Mouse (Mus musculus): ENCODE data around the gene Slc17a7. TPM values are rescaled to one million over a fixed set of nuclear protein-coding genes. Genes with fewer than 3 reads are reported as not detected.

The Slc17a7 gene
- polyA plus RNA-seq, 1 experiment = 3.6 TPM

DNA sequence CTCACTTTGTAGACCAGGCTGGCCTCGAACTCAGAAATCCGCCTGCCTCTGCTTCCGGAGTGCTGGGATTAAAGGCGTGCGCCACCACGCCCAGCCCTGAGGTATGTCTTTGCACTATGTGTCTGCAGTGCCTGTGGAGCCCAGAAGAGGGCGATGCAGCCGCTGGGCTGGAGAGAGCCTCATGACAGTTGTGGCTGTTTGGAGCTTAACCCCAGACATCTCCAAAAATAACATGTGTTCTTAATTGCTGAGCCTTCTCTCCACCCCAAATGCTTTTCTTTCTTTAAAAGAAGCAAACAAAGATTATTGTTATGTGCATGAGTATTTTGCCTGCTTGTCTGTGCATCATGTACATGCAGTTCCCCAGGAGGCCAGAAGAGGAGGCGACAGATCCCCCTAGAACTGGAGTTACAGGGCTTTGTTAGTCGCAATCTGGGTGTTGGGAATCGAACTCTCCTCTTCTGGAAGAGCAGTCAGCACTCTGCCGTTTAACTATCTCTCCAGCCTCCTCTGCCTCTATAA, 8.7 kb upstream of the Slc17a7 start:
- H3K4me2 ChIP-seq (ENCODE audit: low read depth) = peak overlapping the region; percentile 64
- H3K4me3 ChIP-seq = peak overlapping the region; percentile 86
- H3K79me2 ChIP-seq (ENCODE audit: control insufficient read depth, insufficient read depth) = peaks cover 3% of the 10 kb centered on the region
- TF ChIP-seq E2F4 (IDR thresholded peaks at IDR 0.05; ENCODE audit: insufficient read depth) (no peak), MAX (IDR thresholded peaks at IDR 0.05; ENCODE audit: low read depth) (no peak), POLR2A (IDR thresholded peaks at IDR 0.05; ENCODE audit: insufficient read length, low read depth) (no peak), REST (IDR thresholded peaks at IDR 0.05; ENCODE audit: insufficient read depth, insufficient read length) (no peak), MYOG (IDR thresholded peaks at IDR 0.05; ENCODE audit: control insufficient read depth in 1 of 3, insufficient read depth in 1 of 3, insufficient read length in 2 of 3, low read depth in 2 of 3) (no peak), CEBPB (IDR thresholded peaks at IDR 0.05; ENCODE audit: insufficient read depth, poor library complexity, severe bottlenecking) (no peak), TCF12 (IDR thresholded peaks at IDR 0.05; ENCODE audit: insufficient read depth, poor library complexity, severe bottlenecking) (no peak), MYOD1 (IDR thresholded peaks at IDR 0.05; ENCODE audit: control insufficient read depth in 1 of 3, insufficient read length in 2 of 3, low read depth in 2 of 3) (no peak), USF1 (IDR thresholded peaks at IDR 0.05; ENCODE audit: low read depth) (no peak), SRF (IDR thresholded peaks at IDR 0.05; ENCODE audit: control insufficient read depth, insufficient read length, low read depth) (no peak), TCF3 (IDR thresholded peaks at IDR 0.05; ENCODE audit: insufficient read length, low read depth) (no peak), POLR2AphosphoS2 (IDR thresholded peaks at IDR 0.05; ENCODE audit: insufficient read length, low read depth) (no peak)
- H3K27me3 ChIP-seq (ENCODE audit: control insufficient read depth, insufficient read depth, insufficient read length) = no peaks in the 10 kb centered on the region
- no peak overlapping the region for H3ac ChIP-seq (ENCODE audit: control insufficient read depth, insufficient read length)
- no peaks in the 10 kb centered on the region for H3K36me3 ChIP-seq (ENCODE audit: control insufficient read depth, insufficient read depth)

- Histone ChIP-seq H3K4me3 (no peak overlapping the region), H3K4me2 (ENCODE audit: low read depth) (peak overlapping the region; percentile 64), H3ac (ENCODE audit: control insufficient read depth, insufficient read length) (no peak overlapping the region), H3K27me3 (ENCODE audit: control insufficient read depth, insufficient read depth, insufficient read length) (no peaks in the 10 kb centered on the region), H3K36me3 (ENCODE audit: control insufficient read depth, insufficient read depth) (no peaks in the 10 kb centered on the region), H3K79me2 (ENCODE audit: control insufficient read depth, insufficient read depth) (peaks cover 3% of the 10 kb centered on the region)
- TF ChIP-seq REST (IDR thresholded peaks at IDR 0.05; ENCODE audit: insufficient read depth, insufficient read length) (no peak), CEBPB (IDR thresholded peaks at IDR 0.05; ENCODE audit: insufficient read depth, poor library complexity, severe bottlenecking) (no peak), POLR2AphosphoS2 (IDR thresholded peaks at IDR 0.05; ENCODE audit: insufficient read length, low read depth) (no peak), MYOD1 (IDR thresholded peaks at IDR 0.05; ENCODE audit: control insufficient read depth in 1 of 3, insufficient read length in 2 of 3, low read depth in 2 of 3) (no peak), POLR2A (IDR thresholded peaks at IDR 0.05; ENCODE audit: insufficient read length, low read depth) (no peak), SRF (IDR thresholded peaks at IDR 0.05; ENCODE audit: control insufficient read depth, insufficient read length, low read depth) (no peak)
These were observed 8.2 kb upstream of the Slc17a7 start for GRCm38 (mm10) chr7:45155590-45155989.

DNA sequence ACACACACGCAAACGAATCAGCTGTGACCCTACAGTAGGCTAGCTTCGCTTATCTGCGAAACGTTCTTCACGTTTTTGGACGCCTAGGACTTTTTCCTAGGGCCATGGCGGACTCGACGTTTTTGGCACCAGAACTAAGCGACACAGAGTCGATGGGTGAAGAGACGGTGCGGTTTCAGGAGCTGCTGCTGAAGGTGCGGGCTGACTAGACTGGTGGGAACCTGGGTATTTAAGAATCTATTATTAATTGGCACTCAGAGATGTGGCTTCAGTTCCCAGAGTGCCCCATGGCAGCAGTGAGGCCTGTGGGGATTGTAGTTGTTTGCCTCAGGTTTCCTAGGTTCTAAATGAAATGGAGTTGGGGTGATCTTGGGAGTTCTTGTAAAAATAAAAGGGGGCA, 7.5 kb upstream of the Slc17a7 start:
- H3K4me2 ChIP-seq (ENCODE audit: low read depth) = no peak overlapping the region
- no peaks in the 10 kb centered on the region for H3K36me3 ChIP-seq (ENCODE audit: control insufficient read depth, insufficient read depth)
- peaks cover 3% of the 10 kb centered on the region for H3K79me2 ChIP-seq (ENCODE audit: control insufficient read depth, insufficient read depth)
- TF ChIP-seq POLR2AphosphoS2 (IDR thresholded peaks at IDR 0.05; ENCODE audit: insufficient read length, low read depth) (no peak), MYOD1 (IDR thresholded peaks at IDR 0.05; ENCODE audit: control insufficient read depth in 1 of 3, insufficient read length in 2 of 3, low read depth in 2 of 3) (no peak), CEBPB (IDR thresholded peaks at IDR 0.05; ENCODE audit: insufficient read depth, poor library complexity, severe bottlenecking) (no peak), TCF3 (IDR thresholded peaks at IDR 0.05; ENCODE audit: insufficient read length, low read depth) (no peak), REST (IDR thresholded peaks at IDR 0.05; ENCODE audit: insufficient read depth, insufficient read length) (no peak), MYOG (IDR thresholded peaks at IDR 0.05; ENCODE audit: control insufficient read depth in 1 of 3, insufficient read depth in 1 of 3, insufficient read length in 2 of 3, low read depth in 2 of 3) (no peak), MAX (IDR thresholded peaks at IDR 0.05; ENCODE audit: low read depth) (no peak), USF1 (IDR thresholded peaks at IDR 0.05; ENCODE audit: low read depth) (no peak), POLR2A (IDR thresholded peaks at IDR 0.05; ENCODE audit: insufficient read length, low read depth) (no peak), TCF12 (IDR thresholded peaks at IDR 0.05; ENCODE audit: insufficient read depth, poor library complexity, severe bottlenecking) (no peak), E2F4 (IDR thresholded peaks at IDR 0.05; ENCODE audit: insufficient read depth) (no peak), SRF (IDR thresholded peaks at IDR 0.05; ENCODE audit: control insufficient read depth, insufficient read length, low read depth) (no peak)
- H3K27me3 ChIP-seq (ENCODE audit: control insufficient read depth, insufficient read depth, insufficient read length) = no peaks in the 10 kb centered on the region
- no peak overlapping the region for H3K4me3 ChIP-seq
- no peak overlapping the region for H3ac ChIP-seq (ENCODE audit: control insufficient read depth, insufficient read length)

- H3K27me3 ChIP-seq (ENCODE audit: control insufficient read depth, insufficient read depth, insufficient read length) = no peaks in the 10 kb centered on the region
- no peak overlapping the region for H3K4me3 ChIP-seq
- H3K36me3 ChIP-seq (ENCODE audit: control insufficient read depth, insufficient read depth) = no peaks in the 10 kb centered on the region
- peaks cover 3% of the 10 kb centered on the region for H3K79me2 ChIP-seq (ENCODE audit: control insufficient read depth, insufficient read depth)
- no peak overlapping the region for H3ac ChIP-seq (ENCODE audit: control insufficient read depth, insufficient read length)
- TF ChIP-seq MAX (IDR thresholded peaks at IDR 0.05; ENCODE audit: low read depth) (no peak), CEBPB (IDR thresholded peaks at IDR 0.05; ENCODE audit: insufficient read depth, poor library complexity, severe bottlenecking) (no peak), TCF3 (IDR thresholded peaks at IDR 0.05; ENCODE audit: insufficient read length, low read depth) (no peak), POLR2AphosphoS2 (IDR thresholded peaks at IDR 0.05; ENCODE audit: insufficient read length, low read depth) (no peak), USF1 (IDR thresholded peaks at IDR 0.05; ENCODE audit: low read depth) (no peak), MYOG (IDR thresholded peaks at IDR 0.05; ENCODE audit: control insufficient read depth in 1 of 3, insufficient read depth in 1 of 3, insufficient read length in 2 of 3, low read depth in 2 of 3) (no peak), REST (IDR thresholded peaks at IDR 0.05; ENCODE audit: insufficient read depth, insufficient read length) (no peak), E2F4 (IDR thresholded peaks at IDR 0.05; ENCODE audit: insufficient read depth) (no peak), MYOD1 (IDR thresholded peaks at IDR 0.05; ENCODE audit: control insufficient read depth in 1 of 3, insufficient read length in 2 of 3, low read depth in 2 of 3) (no peak)
- no peak overlapping the region for H3K4me2 ChIP-seq (ENCODE audit: low read depth)
These were observed 6.3 kb upstream of the Slc17a7 start for GRCm38 (mm10) chr7:45157459-45157858.

GRCm38 (mm10) chr7:45158991-45159390, 4.8 kb upstream of the Slc17a7 start:
- Histone ChIP-seq H3ac (ENCODE audit: control insufficient read depth, insufficient read length) (no peak overlapping the region), H3K36me3 (ENCODE audit: control insufficient read depth, insufficient read depth) (no peaks in the 10 kb centered on the region), H3K4me3 (no peak overlapping the region), H3K79me2 (ENCODE audit: control insufficient read depth, insufficient read depth) (no peaks in the 10 kb centered on the region), H3K4me2 (ENCODE audit: low read depth) (no peak overlapping the region), H3K27me3 (ENCODE audit: control insufficient read depth, insufficient read depth, insufficient read length) (peaks cover 6% of the 10 kb centered on the region)
- no peak for TF ChIP-seq CEBPB (IDR thresholded peaks at IDR 0.05; ENCODE audit: insufficient read depth, poor library complexity, severe bottlenecking)
- no peak for TF ChIP-seq MYOG (IDR thresholded peaks at IDR 0.05; ENCODE audit: control insufficient read depth in 1 of 3, insufficient read depth in 1 of 3, insufficient read length in 2 of 3, low read depth in 2 of 3)
- TF ChIP-seq POLR2A (IDR thresholded peaks at IDR 0.05; ENCODE audit: insufficient read length, low read depth) = no peak
- no peak for TF ChIP-seq TCF3 (IDR thresholded peaks at IDR 0.05; ENCODE audit: insufficient read length, low read depth)
- no peak for TF ChIP-seq SRF (IDR thresholded peaks at IDR 0.05; ENCODE audit: control insufficient read depth, insufficient read length, low read depth)
- TF ChIP-seq REST (IDR thresholded peaks at IDR 0.05; ENCODE audit: insufficient read depth, insufficient read length) = no peak
- no peak for TF ChIP-seq TCF12 (IDR thresholded peaks at IDR 0.05; ENCODE audit: insufficient read depth, poor library complexity, severe bottlenecking)
- no peak for TF ChIP-seq MYOD1 (IDR thresholded peaks at IDR 0.05; ENCODE audit: control insufficient read depth in 1 of 3, insufficient read length in 2 of 3, low read depth in 2 of 3)
- no peak for TF ChIP-seq E2F4 (IDR thresholded peaks at IDR 0.05; ENCODE audit: insufficient read depth)
- no peak for TF ChIP-seq USF1 (IDR thresholded peaks at IDR 0.05; ENCODE audit: low read depth)
- TF ChIP-seq MAX (IDR thresholded peaks at IDR 0.05; ENCODE audit: low read depth) = no peak
- TF ChIP-seq POLR2AphosphoS2 (IDR thresholded peaks at IDR 0.05; ENCODE audit: insufficient read length, low read depth) = no peak

Measured in myocyte (in vitro differentiated cells).